Mouse (Mus musculus): Measurements from ENCODE around the gene Xrcc1. TPM values are rescaled to one million over a fixed set of nuclear protein-coding genes. Genes with fewer than 3 reads are reported as not detected.

Gene Xrcc1
- 98.5 and 301 TPM in 2 replicates for polyA plus RNA-seq (2012; ENCODE audit: low replicate concordance)

DNA sequence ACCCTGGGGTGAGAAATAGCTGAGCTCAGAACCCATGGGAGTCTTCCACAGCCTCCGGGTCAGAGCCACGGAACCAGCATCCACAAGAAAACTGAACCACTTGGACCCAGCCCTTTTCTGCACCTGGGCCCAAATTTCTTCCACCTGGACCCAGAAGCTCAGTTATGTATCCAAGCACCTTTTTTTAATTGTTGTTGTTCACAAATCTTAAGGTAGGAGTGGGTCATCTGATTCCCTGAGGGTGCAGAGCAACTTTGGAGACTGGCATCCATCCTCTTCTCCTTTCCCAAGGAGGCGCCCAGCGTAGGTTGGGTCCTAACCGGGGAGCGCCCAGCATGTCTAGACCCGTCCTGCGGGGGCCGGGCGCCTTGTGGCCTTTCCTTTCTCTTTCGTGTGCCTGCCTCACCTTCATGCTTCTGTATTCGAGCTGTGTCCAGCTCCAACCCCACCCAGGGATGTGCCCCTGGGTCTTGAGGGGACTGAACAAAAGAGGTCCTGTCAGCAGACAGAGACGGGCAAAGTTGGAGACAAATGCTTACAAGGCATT, at the start of gene Xrcc1, which contains the start of gene Pinlyp:
Xrcc1 (plus strand) TSS at position 222 of the 547 bp plus-strand sequence.
Pinlyp (minus strand) TSS at position 51 of the 547 bp plus-strand sequence.

GRCm38 (mm10) chr7:24506838-24507725, 39.0 kb upstream of the Xrcc1 start, which contains the start of gene Zfp428:
Zfp428 (plus strand) TSS chr7:24507006.

DNA sequence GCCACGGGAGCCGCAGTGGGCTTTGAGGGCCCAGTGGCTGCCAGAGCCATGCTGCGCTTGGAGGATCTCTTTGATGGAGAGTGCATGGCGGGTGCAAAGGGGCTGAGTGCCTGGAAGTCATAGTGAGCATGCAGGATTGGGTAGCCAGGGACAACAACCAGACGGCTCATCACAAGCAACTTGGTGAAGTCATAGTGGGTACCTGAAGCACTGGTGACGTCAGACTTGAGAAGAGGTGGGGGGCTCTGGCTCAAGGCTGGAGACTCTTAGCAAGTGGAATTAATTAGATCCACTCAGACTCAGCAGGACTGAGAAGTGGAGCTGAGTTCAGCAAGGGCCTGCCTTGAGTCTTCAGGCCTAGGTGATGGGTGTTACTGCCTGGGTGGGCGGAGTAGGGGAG, 33.7 kb upstream of the Xrcc1 start, which contains the start of gene AC161166.1:
AC161166.1 (minus strand) TSS at position 101 of the 400 bp plus-strand sequence.

GRCm38 (mm10) chr7:24530062-24530931, 15.8 kb upstream of the Xrcc1 start, which contains the start of gene Irgq:
Irgq (plus strand) TSS chr7:24530689.

DNA sequence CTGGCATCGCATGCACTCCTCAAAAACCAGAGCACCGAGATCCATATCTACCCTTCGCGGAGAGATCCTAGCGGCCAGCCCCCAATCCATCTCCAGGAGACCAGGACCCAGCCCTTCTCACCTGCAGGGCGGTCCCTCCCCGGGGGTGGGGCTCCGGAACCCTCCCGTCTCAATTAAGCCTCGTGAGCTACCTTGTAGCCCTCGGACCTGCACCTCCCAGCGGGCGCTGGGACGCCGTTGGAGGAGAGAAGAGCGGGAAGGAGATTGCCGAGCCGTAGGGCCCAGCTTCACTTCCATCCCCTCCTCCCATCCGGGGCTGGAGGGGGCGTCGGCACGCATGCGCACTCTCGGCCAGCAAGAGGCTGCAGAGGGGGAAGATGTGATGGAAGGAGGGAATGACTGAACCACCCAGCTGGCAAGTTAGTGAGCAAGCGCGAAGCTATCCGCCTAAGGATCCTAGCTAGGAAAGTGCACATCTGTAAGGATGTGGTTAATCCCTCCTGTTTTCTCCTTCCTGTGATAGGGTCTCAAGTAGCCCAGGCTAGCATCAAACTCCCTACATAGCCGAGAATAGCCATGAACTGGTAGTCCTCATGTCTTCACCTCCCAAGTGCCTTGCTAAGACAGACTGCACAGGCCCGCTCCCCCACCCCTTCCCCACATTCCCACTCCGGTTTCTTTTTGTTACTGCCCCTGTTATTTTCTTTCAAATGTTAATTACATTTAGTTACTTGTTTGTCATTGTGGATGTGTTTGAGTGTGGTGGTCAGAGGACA, 41.4 kb downstream of the Xrcc1 start, which contains the start of the genes Ethe1 and Zfp575:
Ethe1 (plus strand) TSS at position 214 of the 776 bp plus-strand sequence.
Zfp575 (minus strand) TSS at position 312 of the 776 bp plus-strand sequence.

GRCm38 (mm10) chr7:24610144-24610878, 64.2 kb downstream of the Xrcc1 start, which contains the start of gene Phldb3:
Phldb3 (plus strand) TSS chr7:24610763.

Other genes starting within 250 kb of the Xrcc1 start
- gene Zfp61, start 245.1 kb upstream of the Xrcc1 start, polyA plus RNA-seq (2012; ENCODE audit: low replicate concordance): 1.5 and 4.7 TPM in 2 replicates
- gene Zfp94, start 229.6 kb upstream of the Xrcc1 start, polyA plus RNA-seq (2012; ENCODE audit: low replicate concordance): 3.9 and 7.2 TPM in 2 replicates
- not detected in 2 replicates for gene Tescl, start 212.4 kb upstream of the Xrcc1 start, polyA plus RNA-seq (2012; ENCODE audit: low replicate concordance)
- not detected in 2 replicates for gene Lypd5, start 197.1 kb upstream of the Xrcc1 start, polyA plus RNA-seq (2012; ENCODE audit: low replicate concordance)
- gene Kcnn4, start 176.0 kb upstream of the Xrcc1 start, polyA plus RNA-seq (2012; ENCODE audit: low replicate concordance): 79.8 and 80.4 TPM in 2 replicates
- 61.7 and 154 TPM in 2 replicates for gene Smg9, start 146.7 kb upstream of the Xrcc1 start, polyA plus RNA-seq (2012; ENCODE audit: low replicate concordance)
- not detected in 2 replicates for gene Irgc1, start 94.0 kb upstream of the Xrcc1 start, polyA plus RNA-seq (2012; ENCODE audit: low replicate concordance)
- gene Plaur, start 83.8 kb upstream of the Xrcc1 start, polyA plus RNA-seq (2012; ENCODE audit: low replicate concordance): 117 and 298 TPM in 2 replicates
- gene Cadm4, start 64.3 kb upstream of the Xrcc1 start, polyA plus RNA-seq (2012; ENCODE audit: low replicate concordance): 2.0 and 2.4 TPM in 2 replicates
- 7.0 and 19.2 TPM in 2 replicates for gene Zfp428, start 39.3 kb upstream of the Xrcc1 start, polyA plus RNA-seq (2012; ENCODE audit: low replicate concordance)
- gene AC161166.1, start 33.8 kb upstream of the Xrcc1 start, polyA plus RNA-seq (2012; ENCODE audit: low replicate concordance): not detected in 2 replicates
- 12.8 and 24.4 TPM in 2 replicates for gene Irgq, start 15.6 kb upstream of the Xrcc1 start, polyA plus RNA-seq (2012; ENCODE audit: low replicate concordance)
- gene Pinlyp, start 171 bp upstream of the Xrcc1 start, polyA plus RNA-seq (2012; ENCODE audit: low replicate concordance): 0.44 TPM in 1 of 2 replicates, not detected in the other
- 18.7 and 25.3 TPM in 2 replicates for gene Ethe1, start 41.3 kb downstream of the Xrcc1 start, polyA plus RNA-seq (2012; ENCODE audit: low replicate concordance)
- gene Zfp575, start 41.4 kb downstream of the Xrcc1 start, polyA plus RNA-seq (2012; ENCODE audit: low replicate concordance): 0.53 and 2.1 TPM in 2 replicates
- gene Phldb3, start 64.5 kb downstream of the Xrcc1 start, polyA plus RNA-seq (2012; ENCODE audit: low replicate concordance): 14.0 and 33.6 TPM in 2 replicates
- gene Lypd3, start 90.3 kb downstream of the Xrcc1 start, polyA plus RNA-seq (2012; ENCODE audit: low replicate concordance): 0.09 TPM in 1 of 2 replicates, not detected in the other
- gene Tex101, start 130.4 kb downstream of the Xrcc1 start, polyA plus RNA-seq (2012; ENCODE audit: low replicate concordance): 0.11 TPM in 1 of 2 replicates, not detected in the other
- not detected in 2 replicates for gene BC049730, start 163.0 kb downstream of the Xrcc1 start, polyA plus RNA-seq (2012; ENCODE audit: low replicate concordance)
- not detected in 2 replicates for gene Gm4763, start 180.6 kb downstream of the Xrcc1 start, polyA plus RNA-seq (2012; ENCODE audit: low replicate concordance)
- gene Cd177, start 214.0 kb downstream of the Xrcc1 start, polyA plus RNA-seq (2012; ENCODE audit: low replicate concordance): 13.0 and 17.4 TPM in 2 replicates
- gene Ceacam10, start 230.9 kb downstream of the Xrcc1 start, polyA plus RNA-seq (2012; ENCODE audit: low replicate concordance): 0.33 and 0.85 TPM in 2 replicates

Data from hematopoietic multipotent progenitor cell, adult 10-12 weeks (in vitro differentiated cells).